Mouse (Mus musculus): Measurements from ENCODE around the gene Gm45808. TPM values are rescaled to one million over a fixed set of nuclear protein-coding genes. Genes with fewer than 3 reads are reported as not detected.
"Not testable (repeated sequence)": the region's sequence is repeated elsewhere in the genome, so short reads cannot be mapped to it uniquely, and the experiment has no call there.

The Gm45808 gene
- polyA plus RNA-seq, 1 experiment = not detected

DNA sequence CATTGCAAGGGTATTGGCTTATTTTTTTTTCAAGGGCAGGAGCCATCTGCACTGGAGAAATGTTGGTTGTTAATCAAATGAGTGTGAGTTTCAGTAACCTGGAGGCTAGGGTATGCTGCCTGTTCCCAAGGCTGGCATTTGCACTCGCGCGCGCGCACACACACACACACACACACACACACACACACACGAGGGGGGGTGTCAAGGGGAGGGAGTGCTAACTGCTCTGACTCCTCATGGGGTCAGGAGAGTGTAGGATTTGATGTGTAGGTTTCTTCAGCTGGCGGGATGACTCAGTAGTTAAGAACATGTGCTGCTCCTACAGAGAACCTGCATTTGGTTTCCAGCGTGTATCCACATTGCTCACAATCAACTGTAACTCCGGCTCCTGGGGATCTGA is 4.2 kb upstream of the Gm45808 start:
- TF ChIP-seq FLI1 (IDR thresholded peaks at IDR 0.05; ENCODE audit: low read length) = no peak
- no peak for TF ChIP-seq GATA1 (IDR thresholded peaks at IDR 0.05; ENCODE audit: borderline replicate concordance, low read length)
- no peaks in the 10 kb centered on the region for H3K9me3 ChIP-seq
- H3K4me3 ChIP-seq (replicated peaks) = no peak overlapping the region
- peaks cover 11% of the 10 kb centered on the region for H3K27me3 ChIP-seq (replicated peaks)
- peaks cover 42% of the 10 kb centered on the region for H3K36me3 ChIP-seq (replicated peaks; ENCODE audit: low read length)
- H3K4me1 ChIP-seq = peaks cover 72% of the 10 kb centered on the region

DNA sequence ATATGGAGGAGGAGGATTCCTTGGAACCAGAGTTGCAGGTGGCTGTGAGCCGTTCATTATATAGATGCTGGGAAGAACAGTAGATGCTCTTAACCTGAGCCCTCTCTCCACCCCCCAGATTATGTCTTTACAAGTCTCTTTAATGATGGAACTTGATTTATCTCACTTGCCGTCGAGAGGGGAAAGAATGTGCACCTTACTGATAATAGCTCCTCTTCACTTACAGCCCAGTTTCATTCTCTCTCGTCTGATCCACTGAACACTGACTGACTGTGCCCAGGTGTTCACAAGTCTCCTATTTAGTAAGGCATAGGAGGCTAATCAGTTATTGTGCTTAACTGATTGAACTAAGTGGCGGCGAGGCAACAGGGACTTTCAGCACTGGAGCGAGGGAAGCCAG is 3.0 kb upstream of the Gm45808 start:
- peaks cover 29% of the 10 kb centered on the region for H3K36me3 ChIP-seq (replicated peaks; ENCODE audit: low read length)
- H3K27me3 ChIP-seq (replicated peaks) = peaks cover 11% of the 10 kb centered on the region
- H3K4me3 ChIP-seq (replicated peaks) = no peak overlapping the region
- H3K9me3 ChIP-seq = no peaks in the 10 kb centered on the region
- no peak for TF ChIP-seq FLI1 (IDR thresholded peaks at IDR 0.05; ENCODE audit: low read length)
- no peak for TF ChIP-seq GATA1 (IDR thresholded peaks at IDR 0.05; ENCODE audit: borderline replicate concordance, low read length)
- H3K4me1 ChIP-seq = peaks cover 66% of the 10 kb centered on the region

DNA sequence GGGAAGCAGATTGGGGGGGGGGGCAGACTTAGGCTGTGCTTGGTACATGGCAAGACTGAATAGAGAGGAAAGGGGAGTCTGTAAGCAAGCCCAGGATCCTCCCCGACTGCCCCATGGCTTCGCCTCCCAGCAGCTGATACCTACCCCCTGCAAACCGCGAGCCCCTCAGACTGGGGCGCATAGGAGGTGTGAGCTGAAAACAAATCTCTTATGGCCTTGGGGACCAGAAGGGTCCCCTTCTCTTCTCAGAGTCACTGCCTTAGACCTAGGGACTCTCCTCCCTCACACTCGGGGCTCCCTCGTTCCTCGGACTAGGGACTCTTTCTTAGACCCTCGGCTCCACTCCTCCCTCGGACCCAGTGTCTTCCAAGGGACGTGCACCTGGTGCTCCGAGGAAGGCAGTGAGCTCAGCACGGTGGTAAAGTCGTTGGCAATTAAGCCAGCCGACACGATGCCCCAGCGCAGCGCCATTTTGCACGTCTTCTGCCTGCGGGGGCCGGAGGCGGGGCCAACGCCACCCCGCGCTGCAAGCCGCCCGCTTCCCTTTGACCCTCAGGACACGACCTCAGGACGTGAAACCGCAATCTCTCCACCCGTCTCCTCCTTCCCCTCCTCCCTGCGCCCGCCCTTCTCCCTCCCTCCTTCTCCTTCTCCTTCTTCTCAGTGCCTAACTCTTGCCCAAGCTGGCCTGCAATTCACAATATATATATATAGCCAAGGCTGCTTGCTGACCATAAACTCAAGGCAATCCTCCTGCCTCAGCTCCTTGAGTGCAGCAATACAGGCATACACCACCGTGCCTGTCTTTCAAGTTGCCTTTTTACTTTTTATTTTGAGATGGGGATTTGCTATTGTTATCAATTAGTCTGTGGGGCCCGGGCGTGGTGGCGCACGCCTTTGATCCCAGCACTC is 1.9 kb upstream of the Gm45808 start, which contains the start of gene Dhdh:
TSS of gene Dhdh (minus strand) at position 513 of the 912 bp plus-strand sequence.
- Histone ChIP-seq H3K36me3 (replicated peaks; ENCODE audit: low read length) (peaks cover 19% of the 10 kb centered on the region), H3K4me1 (peaks cover 56% of the 10 kb centered on the region), H3K9me3 (no peaks in the 10 kb centered on the region), H3K4me3 (replicated peaks) (peak within 1 kb of the TSS; percentile 89), H3K27me3 (replicated peaks) (peaks cover 11% of the 10 kb centered on the region)
- no peak for TF ChIP-seq GATA1 (IDR thresholded peaks at IDR 0.05; ENCODE audit: borderline replicate concordance, low read length)
- no peak for TF ChIP-seq FLI1 (IDR thresholded peaks at IDR 0.05; ENCODE audit: low read length)

- Histone ChIP-seq H3K4me3 (replicated peaks) (no peak overlapping the region), H3K36me3 (replicated peaks; ENCODE audit: low read length) (peaks cover 12% of the 10 kb centered on the region), H3K27me3 (replicated peaks) (peaks cover 11% of the 10 kb centered on the region), H3K9me3 (no peaks in the 10 kb centered on the region), H3K4me1 (peaks cover 49% of the 10 kb centered on the region)
- TF ChIP-seq FLI1 (IDR thresholded peaks at IDR 0.05; ENCODE audit: low read length) = no peak
- TF ChIP-seq GATA1 (IDR thresholded peaks at IDR 0.05; ENCODE audit: borderline replicate concordance, low read length) = no peak
Observed at GRCm38 (mm10) chr7:45487861-45488292, 1.3 kb upstream of the Gm45808 start.

DNA sequence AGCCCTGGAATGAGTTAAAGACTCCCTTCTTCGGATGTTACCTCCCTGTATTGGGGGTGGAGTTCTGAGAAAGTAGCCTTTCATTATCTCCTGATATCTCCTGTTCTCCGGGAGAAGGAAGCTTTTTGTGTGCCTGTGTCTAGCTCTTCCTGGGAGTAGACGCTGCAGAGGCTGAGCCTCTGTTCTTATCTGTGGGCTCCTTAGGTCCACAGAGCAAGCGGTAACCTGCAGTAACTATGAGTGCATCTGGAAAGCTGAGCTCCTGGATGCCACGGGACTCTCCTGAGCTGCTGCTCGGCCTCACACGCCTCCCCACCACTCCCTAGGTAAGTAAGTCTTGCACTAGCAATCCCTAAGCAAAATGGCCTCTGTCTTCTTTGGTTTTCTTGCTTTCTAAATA is 453 bp downstream of the Gm45808 start:
- Histone ChIP-seq H3K4me3 (replicated peaks) (no peak overlapping the region), H3K36me3 (replicated peaks; ENCODE audit: low read length) (no peaks in the 10 kb centered on the region), H3K27me3 (replicated peaks) (peaks cover 11% of the 10 kb centered on the region), H3K4me1 (peaks cover 45% of the 10 kb centered on the region), H3K9me3 (no peaks in the 10 kb centered on the region)
- no peak for TF ChIP-seq FLI1 (IDR thresholded peaks at IDR 0.05; ENCODE audit: low read length)
- no peak for TF ChIP-seq GATA1 (IDR thresholded peaks at IDR 0.05; ENCODE audit: borderline replicate concordance, low read length)

DNA sequence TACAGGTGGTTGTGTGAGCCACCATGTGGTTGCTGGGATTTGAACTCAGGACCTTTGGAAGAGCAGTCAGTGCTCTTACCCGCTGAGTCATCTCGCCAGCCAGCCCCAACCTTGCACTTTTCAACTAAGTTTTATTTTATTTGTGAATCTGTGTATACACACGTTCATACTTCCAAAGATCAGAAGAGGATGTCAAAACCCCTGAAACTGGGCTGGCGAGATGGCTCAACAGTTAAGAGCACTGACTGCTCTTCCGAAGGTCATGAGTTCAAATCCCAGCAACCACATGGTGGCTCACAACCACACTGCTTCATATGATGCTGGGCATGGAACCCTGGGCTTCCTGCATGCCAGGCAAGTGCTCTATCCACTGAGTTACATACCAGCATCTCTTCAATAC is 1.6 kb downstream of the Gm45808 start:
- H3K4me1 ChIP-seq = peaks cover 39% of the 10 kb centered on the region
- H3K9me3 ChIP-seq; H3K4me3 ChIP-seq (replicated peaks); H3K36me3 ChIP-seq (replicated peaks; ENCODE audit: low read length): not testable (repeated sequence)
- H3K27me3 ChIP-seq (replicated peaks) = peaks cover 11% of the 10 kb centered on the region

- Histone ChIP-seq H3K4me3 (replicated peaks) (no peak overlapping the region), H3K36me3 (replicated peaks; ENCODE audit: low read length) (no peaks in the 10 kb centered on the region), H3K9me3 (no peaks in the 10 kb centered on the region), H3K4me1 (peaks cover 24% of the 10 kb centered on the region), H3K27me3 (replicated peaks) (peaks cover 3% of the 10 kb centered on the region)
- TF ChIP-seq FLI1 (IDR thresholded peaks at IDR 0.05; ENCODE audit: low read length) (no peak), GATA1 (IDR thresholded peaks at IDR 0.05; ENCODE audit: borderline replicate concordance, low read length) (no peak)
Observed at GRCm38 (mm10) chr7:45482166-45482565, 4.4 kb downstream of the Gm45808 start.

DNA sequence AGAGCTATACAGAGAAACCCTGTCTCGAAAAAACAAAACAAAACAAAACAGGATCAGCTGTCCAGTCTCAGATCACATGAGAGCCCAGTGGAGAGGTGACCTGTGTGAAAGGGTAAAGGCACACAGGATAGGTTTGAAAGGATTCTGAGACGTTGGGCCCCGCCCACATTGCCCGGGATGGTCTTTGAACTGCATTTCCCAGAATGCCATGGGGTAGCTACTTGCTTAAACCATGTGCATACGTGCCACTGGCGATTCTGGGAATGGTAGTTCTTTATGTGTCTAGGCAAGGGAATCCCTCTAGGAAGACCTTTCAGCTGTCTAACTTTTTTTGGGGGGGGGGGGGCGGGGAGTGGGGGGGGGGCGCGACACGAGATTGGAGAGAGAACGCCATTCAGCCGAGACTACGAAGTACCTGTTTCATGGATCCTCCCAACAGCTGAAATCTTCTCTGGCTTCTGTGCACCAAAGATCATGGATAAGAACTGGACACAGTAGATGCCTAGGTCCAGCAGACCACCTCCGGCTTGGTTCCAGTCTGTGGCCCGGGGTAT is 5.2 kb downstream of the Gm45808 start, which contains the start of gene Tulp2:
TSS of gene Tulp2 (plus strand) at position 504 of the 554 bp plus-strand sequence.
- H3K4me1 ChIP-seq = peaks cover 24% of the 10 kb centered on the region
- H3K9me3 ChIP-seq = no peaks in the 10 kb centered on the region
- H3K4me3 ChIP-seq (replicated peaks) = no peak within 1 kb of the TSS
- TF ChIP-seq FLI1 (IDR thresholded peaks at IDR 0.05; ENCODE audit: low read length) (no peak), GATA1 (IDR thresholded peaks at IDR 0.05; ENCODE audit: borderline replicate concordance, low read length) (no peak)
- H3K27me3 ChIP-seq (replicated peaks) = no peaks in the 10 kb centered on the region
- H3K36me3 ChIP-seq (replicated peaks; ENCODE audit: low read length) = no peaks in the 10 kb centered on the region

GRCm38 (mm10) chr7:45480310-45480709 is 6.3 kb downstream of the Gm45808 start:
- peaks cover 24% of the 10 kb centered on the region for H3K4me1 ChIP-seq
- not testable (repeated sequence) for H3K36me3 ChIP-seq (replicated peaks; ENCODE audit: low read length); H3K27me3 ChIP-seq (replicated peaks); H3K4me3 ChIP-seq (replicated peaks); H3K9me3 ChIP-seq

DNA sequence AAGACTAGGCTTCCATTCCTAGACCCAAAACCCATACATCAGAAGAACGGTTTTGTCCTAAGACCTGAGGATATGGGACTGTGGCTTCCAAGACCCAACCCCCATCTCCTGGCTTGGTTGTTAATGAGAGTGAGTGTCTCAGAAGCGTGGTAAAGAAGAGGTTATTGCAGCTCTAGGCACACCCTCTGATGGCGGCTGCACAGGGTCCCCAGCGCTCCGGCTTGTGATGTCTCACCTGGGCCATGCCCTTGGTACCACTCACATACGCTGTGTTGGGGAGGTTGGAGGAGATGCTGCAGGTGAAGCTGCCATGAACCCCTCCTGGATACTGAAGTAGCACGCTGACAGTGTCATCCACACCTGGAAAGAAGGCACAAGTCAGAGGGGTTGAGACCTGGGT is 7.8 kb downstream of the Gm45808 start:
- Histone ChIP-seq H3K27me3 (replicated peaks) (no peaks in the 10 kb centered on the region), H3K9me3 (0 out of 2 replicates have a peak, but pooled peaks cover under 1% of the 10 kb centered on the region), H3K4me1 (peaks cover 29% of the 10 kb centered on the region), H3K36me3 (replicated peaks; ENCODE audit: low read length) (no peaks in the 10 kb centered on the region), H3K4me3 (replicated peaks) (no peak overlapping the region)
- TF ChIP-seq FLI1 (IDR thresholded peaks at IDR 0.05; ENCODE audit: low read length) (no peak), GATA1 (IDR thresholded peaks at IDR 0.05; ENCODE audit: borderline replicate concordance, low read length) (no peak)

Data from megakaryocyte, embryonic 14.5 days (primary cell).